Mouse (Mus musculus) natural killer cell, adult 2 months (primary cell): Measurements from ENCODE around the gene Sgcd.

ENCODE experiments used
- DNase-seq, 2 experiments: peaks; one replicate each; pipeline ENCODE4 v3.0.0; 2022; ENCODE audit warnings: low spot score in 2 of 2

Gene Sgcd

GRCm38 (mm10) chr11:47139867-47140266 is 848.9 kb downstream of the Sgcd start:
- no peak for DNase-seq

GRCm38 (mm10) chr11:47139271-47139670 is 849.5 kb downstream of the Sgcd start:
- no peak for DNase-seq

DNA sequence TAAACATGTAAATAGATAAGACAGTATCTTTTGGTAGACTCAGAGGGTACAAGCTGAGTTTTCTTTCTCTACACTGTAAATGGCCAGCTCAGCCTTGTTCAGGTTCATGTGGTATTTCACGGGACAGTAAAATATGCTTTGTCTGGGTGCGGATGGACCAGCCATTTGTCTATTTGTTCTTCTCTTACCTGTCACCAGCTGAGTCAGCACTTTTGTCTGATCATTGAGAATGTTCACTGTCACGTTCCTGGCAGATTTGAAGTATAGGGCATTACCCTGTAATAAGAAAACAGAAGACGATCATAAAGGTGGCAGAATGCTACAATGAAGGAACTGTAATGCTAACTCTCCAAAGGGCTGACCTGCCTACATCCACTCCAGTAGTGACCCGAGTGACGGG is 856.4 kb downstream of the Sgcd start:
- DNase-seq, result no peak

DNA sequence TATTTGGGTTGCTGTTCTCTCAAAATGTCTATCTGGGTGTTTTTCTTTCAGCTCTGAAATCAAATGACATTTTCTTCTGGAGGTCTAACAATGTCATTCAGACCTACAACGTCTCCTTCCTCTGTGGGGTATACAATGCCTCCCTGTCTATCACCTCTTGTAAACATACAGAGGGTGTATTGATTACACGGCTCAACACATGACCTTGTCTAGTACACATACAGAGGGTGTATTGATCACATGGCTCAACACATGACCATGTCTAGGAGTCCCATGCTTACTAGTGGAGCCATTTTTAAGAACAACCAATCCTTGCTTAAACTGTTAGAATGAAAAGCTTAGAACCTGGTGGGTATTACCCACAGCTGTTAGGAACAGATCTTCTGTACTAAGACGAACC is 858.3 kb downstream of the Sgcd start:
- DNase-seq, result no peak

DNA sequence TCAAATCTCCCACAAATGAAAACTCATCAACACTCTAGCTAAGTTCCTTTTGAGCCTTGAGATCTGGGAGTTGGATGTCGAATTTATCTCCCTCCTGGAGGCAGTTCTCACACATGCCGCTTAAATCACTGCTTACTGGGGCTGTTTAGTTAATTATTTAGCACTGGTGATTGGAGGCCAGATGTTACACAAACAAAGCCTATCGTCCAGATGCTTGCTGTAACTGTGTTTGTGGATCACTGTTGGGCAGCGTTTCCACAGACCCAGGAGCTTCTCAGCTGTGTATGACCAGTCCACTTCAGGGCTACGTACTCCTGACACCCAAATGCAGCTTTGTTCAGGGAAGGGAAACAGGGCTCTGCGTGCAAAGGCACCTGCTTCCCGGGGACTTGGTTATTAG is 858.8 kb downstream of the Sgcd start:
- DNase-seq, result no peak

DNA sequence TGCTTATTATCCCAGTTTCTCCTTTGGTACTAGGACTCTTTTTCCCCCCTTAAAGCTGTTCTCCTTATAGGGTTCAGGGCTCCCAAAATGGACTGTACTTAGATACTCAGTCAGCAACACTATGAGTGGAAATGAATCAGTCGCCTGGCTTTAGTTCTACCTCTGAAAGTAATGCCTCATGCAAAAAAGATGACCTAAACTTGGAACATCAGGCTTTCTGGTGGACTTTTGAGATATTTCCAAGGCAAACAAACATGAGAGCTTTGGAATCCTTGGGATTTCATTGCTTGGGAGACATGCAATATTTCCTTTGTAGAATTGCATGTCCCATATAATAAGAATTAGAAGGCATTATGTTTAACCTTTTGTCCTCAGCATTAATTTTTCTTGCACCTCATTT is 859.6 kb downstream of the Sgcd start:
- DNase-seq, result no peak

GRCm38 (mm10) chr11:47128331-47128730 is 860.4 kb downstream of the Sgcd start:
- no peak for DNase-seq

DNA sequence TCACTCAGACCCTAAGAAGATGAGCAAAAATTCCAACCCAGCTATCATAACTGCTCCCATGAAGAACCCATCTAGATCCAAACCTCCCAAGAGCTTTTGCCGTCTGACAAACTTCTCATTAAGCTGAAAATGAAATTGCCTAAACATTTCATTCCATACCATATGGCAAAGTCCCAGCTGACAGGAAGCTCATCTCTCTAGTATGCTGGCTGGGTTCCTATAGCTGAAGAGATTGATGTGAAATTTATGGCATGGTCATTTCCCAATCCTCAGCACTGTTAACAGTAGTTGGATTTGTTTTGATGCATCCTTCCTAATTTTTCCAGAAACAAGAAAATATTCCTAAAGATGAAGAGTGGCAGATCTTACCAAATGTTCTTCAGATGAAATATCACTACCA is 867.9 kb downstream of the Sgcd start:
- no peak for DNase-seq

DNA sequence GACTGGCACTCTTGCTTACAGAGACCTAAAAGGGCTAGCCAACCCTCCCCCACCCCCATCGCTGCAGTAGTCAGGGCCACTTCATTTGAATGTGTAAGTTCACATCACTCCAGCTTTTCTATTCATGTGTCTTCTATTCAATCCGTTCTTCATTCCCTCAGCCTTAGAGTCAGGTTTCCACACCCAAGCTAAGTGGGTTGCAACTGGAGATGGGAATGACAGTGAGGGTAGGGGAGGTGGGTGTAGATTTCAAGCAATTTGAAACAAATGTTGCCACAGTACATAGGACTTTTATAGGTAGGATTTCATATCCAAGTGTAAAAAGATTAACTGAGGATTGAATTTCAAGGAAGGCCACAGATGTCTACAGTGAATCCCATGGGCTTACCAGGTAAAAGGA is 870.9 kb downstream of the Sgcd start:
- no peak for DNase-seq

DNA sequence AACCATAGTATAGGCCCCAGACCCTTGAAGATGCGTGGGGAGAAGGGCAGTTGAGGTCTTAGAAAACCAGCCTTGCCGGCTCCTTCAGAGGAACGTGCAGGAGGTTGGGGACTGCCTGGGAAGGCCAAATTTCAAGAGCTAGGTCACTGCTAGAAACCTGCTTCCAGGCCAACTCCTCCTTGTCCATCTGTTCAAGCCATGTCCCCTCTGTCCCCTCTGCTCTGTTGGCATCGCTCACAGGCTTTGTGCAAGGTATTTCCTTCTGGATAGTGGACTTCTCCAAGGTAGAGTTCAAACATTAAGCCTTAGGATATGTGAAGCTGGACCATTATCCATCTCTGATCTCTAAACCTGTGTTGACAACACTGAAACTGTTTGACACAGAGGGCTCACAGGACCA is 874.4 kb downstream of the Sgcd start:
- no peak for DNase-seq

DNA sequence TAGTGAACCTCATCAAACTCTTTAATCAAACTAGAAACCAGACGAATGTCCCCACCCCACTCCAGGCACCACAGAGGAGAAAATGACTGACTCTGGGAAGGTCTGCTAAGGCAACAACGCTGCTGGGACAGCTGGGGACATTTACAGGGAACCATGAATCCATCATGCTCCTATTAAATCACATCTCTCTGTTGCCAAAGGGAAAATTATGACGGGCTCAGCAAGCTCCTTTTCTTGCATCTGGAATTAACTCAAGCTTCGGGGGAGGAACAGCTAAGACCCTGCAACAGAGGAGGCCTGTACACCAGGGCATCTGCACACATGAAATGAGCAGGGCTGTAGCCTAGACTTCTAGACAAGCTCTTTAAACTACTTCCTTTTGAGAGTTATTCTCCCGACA is 875.7 kb downstream of the Sgcd start:
- DNase-seq, result no peak

- DNase-seq, result no peak
These were observed 878.5 kb downstream of the Sgcd start for GRCm38 (mm10) chr11:47110314-47110713.

- no peak for DNase-seq
These were observed 881.1 kb downstream of the Sgcd start for GRCm38 (mm10) chr11:47107661-47108060.

DNA sequence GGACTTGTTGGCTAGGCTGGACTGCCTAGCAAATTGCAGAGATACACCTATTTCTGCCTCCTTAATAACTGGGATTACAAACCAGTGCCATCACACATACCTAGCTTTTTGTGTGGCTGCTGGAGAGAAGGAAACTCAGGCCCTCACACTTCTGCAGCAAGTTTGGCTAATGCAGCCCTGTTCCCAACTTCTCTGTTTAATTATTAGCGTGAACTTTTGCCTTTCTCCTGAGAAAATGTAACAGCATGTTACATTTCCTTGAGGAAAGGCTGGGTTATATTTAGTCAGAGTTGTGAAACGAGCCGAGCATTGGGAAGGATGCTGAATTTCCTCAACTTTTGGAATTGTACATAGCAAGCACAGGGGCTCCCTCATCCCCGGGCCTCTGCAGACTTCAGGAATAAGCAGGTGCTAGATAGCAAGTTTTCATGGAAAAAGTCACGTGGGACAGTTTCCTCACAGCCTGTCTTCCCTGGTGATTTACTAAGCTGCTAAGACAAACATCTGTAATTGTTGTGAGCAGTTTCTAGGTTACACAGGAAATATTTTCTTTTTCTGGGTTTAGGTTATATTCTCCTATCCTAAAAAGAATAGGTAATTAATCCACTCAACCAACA is 895.4 kb downstream of the Sgcd start:
- no peak for DNase-seq

DNA sequence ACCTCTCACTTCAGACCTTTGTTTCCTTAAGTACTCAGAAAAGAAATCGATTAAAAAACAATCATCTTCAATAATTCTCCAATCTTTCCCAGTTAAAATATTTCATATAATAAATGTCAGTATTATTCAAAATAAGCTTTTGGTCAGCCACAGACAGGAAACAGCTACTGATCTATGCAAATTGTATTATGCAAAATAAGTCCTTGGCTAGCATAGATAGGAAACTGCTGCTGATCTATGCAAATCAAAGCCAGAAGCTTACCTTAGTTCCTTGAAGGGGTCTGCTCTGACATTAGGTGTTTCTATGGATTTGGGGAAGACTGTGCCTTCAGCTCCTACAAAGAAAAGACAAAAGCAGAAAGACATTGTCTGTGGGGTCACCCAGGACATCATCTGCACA is 906.3 kb downstream of the Sgcd start:
- no peak for DNase-seq

GRCm38 (mm10) chr11:47073538-47073937 is 915.2 kb downstream of the Sgcd start:
- no peak for DNase-seq

DNA sequence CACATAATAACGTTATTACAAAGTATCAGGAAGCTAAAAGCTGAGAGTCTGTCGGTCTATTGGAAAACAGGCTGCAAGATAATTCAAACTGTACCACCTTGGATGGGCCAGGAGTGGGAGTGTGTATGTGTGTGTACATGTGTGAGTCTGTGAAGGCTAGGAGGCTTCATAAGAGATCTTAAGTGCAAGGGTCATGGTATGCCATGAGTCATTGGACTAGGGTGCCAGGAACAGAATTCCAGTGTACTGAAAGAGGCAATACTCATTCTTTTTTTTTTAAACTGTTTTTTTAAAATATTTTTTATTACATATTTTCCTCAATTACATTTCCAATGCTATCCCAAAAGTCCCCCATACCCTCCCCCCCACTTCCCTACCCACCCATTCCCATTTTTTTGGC is 917.6 kb downstream of the Sgcd start:
- DNase-seq, result no peak

DNA sequence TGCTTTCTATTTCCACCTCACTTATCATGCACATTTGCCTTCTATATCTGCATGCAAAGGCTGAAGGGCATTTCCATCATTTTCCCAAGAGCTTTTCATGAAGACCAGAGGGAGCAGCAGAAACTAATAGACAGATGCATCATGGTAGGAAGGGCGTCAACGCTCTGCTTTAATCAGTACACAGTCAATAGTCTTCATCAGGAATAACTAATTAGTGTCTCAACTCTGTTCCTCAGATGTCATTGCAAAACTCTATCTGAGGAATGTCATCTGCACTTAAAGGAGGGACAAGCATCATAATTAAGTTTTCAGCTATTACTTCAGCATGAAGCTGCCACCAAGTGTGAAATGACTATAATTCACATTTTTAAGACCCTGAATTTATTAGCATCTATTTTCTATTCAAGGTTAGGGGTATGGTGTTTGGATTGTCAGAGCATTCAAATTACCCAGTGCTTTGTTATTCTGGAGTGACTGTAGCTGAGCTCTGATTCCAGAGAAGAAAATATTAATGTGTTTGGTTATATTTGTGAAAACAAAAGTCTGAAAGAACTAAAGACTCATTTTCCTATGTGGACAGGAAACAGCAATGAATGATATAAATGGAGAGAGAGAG is 918.9 kb downstream of the Sgcd start:
- no peak for DNase-seq

- DNase-seq, result no peak
These were observed 925.1 kb downstream of the Sgcd start for GRCm38 (mm10) chr11:47063690-47064089.

GRCm38 (mm10) chr11:47050390-47050789 is 938.4 kb downstream of the Sgcd start:
- no peak for DNase-seq

GRCm38 (mm10) chr11:47049756-47050155 is 939.0 kb downstream of the Sgcd start:
- DNase-seq, result no peak

GRCm38 (mm10) chr11:47032318-47032717 is 956.5 kb downstream of the Sgcd start:
- DNase-seq, result no peak

DNA sequence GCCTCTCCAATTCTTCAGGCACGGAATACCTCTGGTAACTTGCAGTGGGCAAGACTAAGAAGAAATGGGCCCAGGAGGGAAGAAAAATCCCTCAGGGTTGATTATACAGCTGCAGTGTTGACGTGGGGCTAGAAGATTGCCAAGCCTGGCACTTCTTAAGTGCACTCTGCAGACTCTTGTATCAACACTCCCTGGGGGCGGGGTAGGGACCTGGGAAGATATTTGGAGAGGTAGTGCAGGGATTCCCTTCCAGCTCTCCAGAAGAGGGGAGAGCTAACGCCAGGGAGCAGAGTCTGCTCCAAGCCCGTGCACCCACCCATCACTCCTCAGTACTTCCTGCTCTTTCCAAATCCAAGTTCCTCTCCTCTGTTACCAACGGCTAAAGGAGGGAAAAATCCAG is 967.9 kb downstream of the Sgcd start:
- no peak for DNase-seq

- no peak for DNase-seq
These were observed 970.6 kb downstream of the Sgcd start for GRCm38 (mm10) chr11:47018139-47018538.
